Mouse (Mus musculus): ENCODE measurements around the gene Fignl1. TPM values are rescaled to one million over a fixed set of nuclear protein-coding genes. Genes with fewer than 3 reads are reported as not detected.

The Fignl1 gene
- polyA plus RNA-seq (2014; fragmentation: Nextera tagmentation; extraction: Ambion mirVana): 61.7 and 63.7 TPM in 2 replicates

- peak within 1 kb of the TSS; percentile 88 for H3K9ac ChIP-seq (ENCODE audit: low read length)
- H3K27ac ChIP-seq (ENCODE audit: low read depth): peak within 1 kb of the TSS; percentile 100
- WGBS: under 1% methylated on average over 53 of the region's 53 CpGs
- peaks cover 22% of the 10 kb centered on the region for H3K36me3 ChIP-seq (ENCODE audit: control insufficient read depth, insufficient read depth, low read length)
- peak within 1 kb of the TSS; percentile 63 for H3K4me2 ChIP-seq (ENCODE audit: low read length)
- H3K27me3 ChIP-seq (replicated peaks; ENCODE audit: control insufficient read depth, insufficient read depth, low read length): no peaks in the 10 kb centered on the region
- ATAC-seq (replicated peaks; ENCODE audit: low FRiP score, low TSS enrichment, low read depth) (peak; percentile 95), DNase-seq (ENCODE audit: low spot score) (peak; percentile 97)
- no peaks in the 10 kb centered on the region for H3K9me3 ChIP-seq (ENCODE audit: control insufficient read depth, low read length)
- peak within 1 kb of the TSS; percentile 60 for H3K4me3 ChIP-seq (ENCODE audit: low read depth, low read length)
- H3K4me1 ChIP-seq (replicated peaks; ENCODE audit: control insufficient read depth, insufficient read depth, low read length): peaks cover 10% of the 10 kb centered on the region
These were observed at the start of gene Fignl1 for GRCm38 (mm10) chr11:11808820-11809403. Gene Fignl1 (minus strand): TSS chr11:11808962.

GRCm38 (mm10) chr11:11856959-11857358, 48.2 kb upstream of the Fignl1 start:
- H3K4me1 ChIP-seq (replicated peaks; ENCODE audit: control insufficient read depth, insufficient read depth, low read length): peaks cover 28% of the 10 kb centered on the region
- no peak overlapping the region for H3K4me3 ChIP-seq (ENCODE audit: low read depth, low read length)
- no peak overlapping the region for H3K4me2 ChIP-seq (ENCODE audit: low read length)
- peak; percentile 35 for DNase-seq (ENCODE audit: low spot score)
- H3K9me3 ChIP-seq (ENCODE audit: control insufficient read depth, low read length): no peaks in the 10 kb centered on the region
- no peaks in the 10 kb centered on the region for H3K36me3 ChIP-seq (ENCODE audit: control insufficient read depth, insufficient read depth, low read length)
- H3K27ac ChIP-seq (ENCODE audit: low read depth): no peak overlapping the region
- WGBS: 97% methylated on average over 3 of the region's 3 CpGs
- no peak for ATAC-seq (replicated peaks; ENCODE audit: low FRiP score, low TSS enrichment, low read depth)
- H3K9ac ChIP-seq (ENCODE audit: low read length): no peak overlapping the region
- H3K27me3 ChIP-seq (replicated peaks; ENCODE audit: control insufficient read depth, insufficient read depth, low read length): no peaks in the 10 kb centered on the region

GRCm38 (mm10) chr11:11855685-11856131, 46.9 kb upstream of the Fignl1 start:
- Histone ChIP-seq H3K36me3 (ENCODE audit: control insufficient read depth, insufficient read depth, low read length) (no peaks in the 10 kb centered on the region), H3K9me3 (ENCODE audit: control insufficient read depth, low read length) (no peaks in the 10 kb centered on the region), H3K27ac (ENCODE audit: low read depth) (peak overlapping the region; percentile 89), H3K4me1 (replicated peaks; ENCODE audit: control insufficient read depth, insufficient read depth, low read length) (peaks cover 35% of the 10 kb centered on the region), H3K27me3 (replicated peaks; ENCODE audit: control insufficient read depth, insufficient read depth, low read length) (no peaks in the 10 kb centered on the region), H3K4me2 (ENCODE audit: low read length) (no peak overlapping the region), H3K9ac (ENCODE audit: low read length) (peak overlapping the region; percentile 1; the same call in 1 of the 2 replicates), H3K4me3 (ENCODE audit: low read depth, low read length) (no peak overlapping the region)
- WGBS: 52% methylated on average over 11 of the region's 11 CpGs
- no peak for ATAC-seq (replicated peaks; ENCODE audit: low FRiP score, low TSS enrichment, low read depth)
- peak; percentile 54 for DNase-seq (ENCODE audit: low spot score)

GRCm38 (mm10) chr11:11855061-11855672, 46.4 kb upstream of the Fignl1 start:
- WGBS: 27% methylated on average over 6 of the region's 6 CpGs
- Histone ChIP-seq H3K36me3 (ENCODE audit: control insufficient read depth, insufficient read depth, low read length) (no peaks in the 10 kb centered on the region), H3K4me1 (replicated peaks; ENCODE audit: control insufficient read depth, insufficient read depth, low read length) (peaks cover 41% of the 10 kb centered on the region), H3K9ac (ENCODE audit: low read length) (peak overlapping the region; percentile 1; the same call in 1 of the 2 replicates), H3K27me3 (replicated peaks; ENCODE audit: control insufficient read depth, insufficient read depth, low read length) (no peaks in the 10 kb centered on the region), H3K27ac (ENCODE audit: low read depth) (peak overlapping the region; percentile 89), H3K4me2 (ENCODE audit: low read length) (no peak overlapping the region), H3K4me3 (ENCODE audit: low read depth, low read length) (no peak overlapping the region), H3K9me3 (ENCODE audit: control insufficient read depth, low read length) (no peaks in the 10 kb centered on the region)
- DNase-seq (ENCODE audit: low spot score) (peak; percentile 51), ATAC-seq (replicated peaks; ENCODE audit: low FRiP score, low TSS enrichment, low read depth) (no peak)

- Histone ChIP-seq H3K4me3 (ENCODE audit: low read depth, low read length) (no peak overlapping the region), H3K27ac (ENCODE audit: low read depth) (peak overlapping the region; percentile 89), H3K4me2 (ENCODE audit: low read length) (no peak overlapping the region), H3K36me3 (ENCODE audit: control insufficient read depth, insufficient read depth, low read length) (no peaks in the 10 kb centered on the region), H3K27me3 (replicated peaks; ENCODE audit: control insufficient read depth, insufficient read depth, low read length) (no peaks in the 10 kb centered on the region), H3K9ac (ENCODE audit: low read length) (no peak overlapping the region), H3K4me1 (replicated peaks; ENCODE audit: control insufficient read depth, insufficient read depth, low read length) (peaks cover 42% of the 10 kb centered on the region), H3K9me3 (ENCODE audit: control insufficient read depth, low read length) (no peaks in the 10 kb centered on the region)
- peak; percentile 58 for DNase-seq (ENCODE audit: low spot score)
- ATAC-seq (replicated peaks; ENCODE audit: low FRiP score, low TSS enrichment, low read depth): peak; percentile 85
- WGBS: 18% methylated on average over 4 of the region's 4 CpGs
These were observed 45.1 kb upstream of the Fignl1 start for GRCm38 (mm10) chr11:11853731-11854461.

GRCm38 (mm10) chr11:11851957-11852505, 43.3 kb upstream of the Fignl1 start:
- Histone ChIP-seq H3K4me2 (ENCODE audit: low read length) (no peak overlapping the region), H3K4me1 (replicated peaks; ENCODE audit: control insufficient read depth, insufficient read depth, low read length) (peaks cover 42% of the 10 kb centered on the region), H3K27ac (ENCODE audit: low read depth) (peak overlapping the region; percentile 89), H3K36me3 (ENCODE audit: control insufficient read depth, insufficient read depth, low read length) (no peaks in the 10 kb centered on the region), H3K4me3 (ENCODE audit: low read depth, low read length) (no peak overlapping the region), H3K9ac (ENCODE audit: low read length) (no peak overlapping the region), H3K27me3 (replicated peaks; ENCODE audit: control insufficient read depth, insufficient read depth, low read length) (no peaks in the 10 kb centered on the region), H3K9me3 (ENCODE audit: control insufficient read depth, low read length) (no peaks in the 10 kb centered on the region)
- 55% methylated on average over 6 of the region's 6 CpGs for WGBS
- no peak for ATAC-seq (replicated peaks; ENCODE audit: low FRiP score, low TSS enrichment, low read depth)
- DNase-seq (ENCODE audit: low spot score): peak; percentile 52

GRCm38 (mm10) chr11:11850476-11851267, 41.9 kb upstream of the Fignl1 start:
- H3K27ac ChIP-seq (ENCODE audit: low read depth): peak overlapping the region; percentile 52
- no peak overlapping the region for H3K4me2 ChIP-seq (ENCODE audit: low read length)
- ATAC-seq (replicated peaks; ENCODE audit: low FRiP score, low TSS enrichment, low read depth) (peak; percentile 34; the same call in 1 of the 2 replicates), DNase-seq (ENCODE audit: low spot score) (peak; percentile 55)
- H3K36me3 ChIP-seq (ENCODE audit: control insufficient read depth, insufficient read depth, low read length): no peaks in the 10 kb centered on the region
- no peak overlapping the region for H3K4me3 ChIP-seq (ENCODE audit: low read depth, low read length)
- H3K9ac ChIP-seq (ENCODE audit: low read length): no peak overlapping the region
- no peaks in the 10 kb centered on the region for H3K9me3 ChIP-seq (ENCODE audit: control insufficient read depth, low read length)
- no peaks in the 10 kb centered on the region for H3K27me3 ChIP-seq (replicated peaks; ENCODE audit: control insufficient read depth, insufficient read depth, low read length)
- H3K4me1 ChIP-seq (replicated peaks; ENCODE audit: control insufficient read depth, insufficient read depth, low read length): peaks cover 36% of the 10 kb centered on the region
- 66% methylated on average over 6 of the region's 6 CpGs for WGBS

Measured in intestine, embryonic 14.5 days (tissue).